Mouse (Mus musculus): ENCODE results near the gene Tex33.
A peak's percentile ranks its signal among the peaks of the same experiment; 100 is the strongest.
"Not testable (repeated sequence)": the region's sequence is repeated elsewhere in the genome, so short reads cannot be mapped to it uniquely, and the experiment has no call there.

The Tex33 gene

DNA sequence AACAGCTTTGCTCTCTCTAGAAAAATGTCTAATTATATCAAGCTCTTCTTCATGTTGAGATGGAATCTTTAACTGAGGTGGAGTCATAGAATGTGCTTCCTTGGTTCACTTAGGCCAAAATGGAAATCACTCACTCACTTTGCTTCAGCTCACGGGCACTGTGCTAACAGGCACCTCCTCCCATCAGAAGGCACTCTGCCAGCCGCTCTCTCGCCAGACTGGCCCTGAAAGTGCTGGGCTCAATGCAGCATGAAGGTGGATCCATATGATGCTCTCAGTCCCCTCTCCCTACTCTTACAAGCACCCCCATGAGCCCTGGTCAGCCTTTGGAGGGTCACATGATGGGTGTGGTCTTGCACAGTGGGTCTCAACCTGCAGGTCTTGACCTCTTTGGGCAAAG, 21.5 kb downstream of the Tex33 start:
- DNase-seq (ENCODE audit: low read depth, low spot score), result no peak

DNA sequence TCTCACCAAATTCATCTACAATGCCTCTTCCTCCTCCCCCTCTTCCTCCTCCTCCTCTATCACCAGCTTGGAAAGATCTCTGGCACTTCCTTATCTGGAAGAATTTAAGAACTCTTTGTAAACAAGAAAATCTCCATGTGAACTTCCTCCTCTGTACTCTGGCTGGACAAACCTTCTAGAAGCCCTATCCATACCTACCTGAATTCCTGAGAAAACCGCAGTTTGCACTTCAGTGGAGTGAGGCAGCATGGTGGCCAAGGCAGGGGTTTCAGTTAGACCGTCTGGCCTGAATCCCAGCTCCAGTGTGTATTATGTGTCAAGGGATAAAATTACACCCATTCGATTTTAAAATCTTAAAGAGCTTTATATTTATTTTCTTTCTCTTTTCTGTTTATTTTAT, 22.9 kb downstream of the Tex33 start:
- no peak for DNase-seq (ENCODE audit: low read depth, low spot score)

DNA sequence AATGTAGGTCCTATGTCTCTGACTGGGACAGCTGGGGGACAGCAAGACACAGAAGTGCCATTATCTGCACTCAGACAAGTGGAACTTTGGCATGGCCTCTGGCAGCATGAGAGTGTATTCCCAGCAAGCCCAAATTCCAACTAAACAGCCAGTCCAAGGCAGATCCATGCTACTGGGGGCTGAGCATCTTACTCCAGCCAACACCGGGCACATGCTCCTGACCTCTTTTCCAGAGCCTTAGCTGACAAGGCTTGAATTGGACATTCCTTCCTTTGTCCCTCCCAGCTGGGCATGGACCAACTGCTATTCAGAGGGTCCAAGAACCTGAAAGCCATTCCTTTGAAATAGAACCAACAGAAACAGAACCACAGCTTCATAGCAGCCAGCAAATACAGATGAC, 26.1 kb downstream of the Tex33 start:
- no peak for DNase-seq (ENCODE audit: low read depth, low spot score)

- DNase-seq (ENCODE audit: low read depth, low spot score), result peak; percentile 46
These were observed 26.8 kb downstream of the Tex33 start for GRCm38 (mm10) chr15:78368926-78369346.

GRCm38 (mm10) chr15:78367811-78368210, 27.9 kb downstream of the Tex33 start:
- no peak for DNase-seq (ENCODE audit: low read depth, low spot score)

GRCm38 (mm10) chr15:78366875-78367274, 28.8 kb downstream of the Tex33 start:
- no peak for DNase-seq (ENCODE audit: low read depth, low spot score)

GRCm38 (mm10) chr15:78365916-78366315, 29.8 kb downstream of the Tex33 start:
- DNase-seq (ENCODE audit: low read depth, low spot score), result no peak

- DNase-seq (ENCODE audit: low read depth, low spot score), result no peak
These were observed 40.2 kb downstream of the Tex33 start for GRCm38 (mm10) chr15:78355548-78355947.

- peak; percentile 38 for DNase-seq (ENCODE audit: low read depth, low spot score)
These were observed 40.8 kb downstream of the Tex33 start for GRCm38 (mm10) chr15:78354958-78355357.

DNA sequence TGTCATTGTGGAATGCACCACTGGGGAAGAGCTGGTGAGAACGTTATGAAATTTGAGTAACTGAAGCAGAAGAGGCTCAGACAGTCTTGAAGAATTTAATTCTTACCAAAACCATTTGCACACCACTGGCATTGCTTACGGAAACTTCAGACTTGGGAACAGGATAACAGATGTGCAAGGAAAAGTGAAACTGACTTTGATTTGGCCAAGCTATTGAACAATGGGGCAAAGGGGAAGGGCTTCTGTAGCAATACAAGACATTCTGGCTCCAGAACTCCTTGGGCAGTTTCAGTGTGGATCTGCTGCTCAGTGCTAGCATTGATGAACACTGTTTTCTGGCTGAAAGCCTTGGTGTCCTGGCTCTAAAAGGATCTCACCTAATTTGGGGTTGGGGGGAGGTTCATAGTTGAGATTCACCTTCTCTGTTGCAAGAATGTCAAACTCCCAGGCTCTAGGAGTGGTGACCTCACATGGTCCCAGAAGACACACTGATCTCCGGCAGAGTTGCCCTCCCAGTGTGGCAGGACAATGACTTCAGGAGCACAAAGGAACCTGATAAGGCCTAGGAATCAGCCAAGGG, 44.0 kb downstream of the Tex33 start:
- no peak for DNase-seq (ENCODE audit: low read depth, low spot score)

- no peak for DNase-seq (ENCODE audit: low read depth, low spot score)
These were observed 51.1 kb downstream of the Tex33 start for GRCm38 (mm10) chr15:78344567-78344966.

GRCm38 (mm10) chr15:78343683-78344082, 52.0 kb downstream of the Tex33 start:
- DNase-seq (ENCODE audit: low read depth, low spot score), result no peak

- not testable (repeated sequence) for DNase-seq (ENCODE audit: low read depth, low spot score)
These were observed 54.8 kb downstream of the Tex33 start for GRCm38 (mm10) chr15:78340919-78341318.

DNA sequence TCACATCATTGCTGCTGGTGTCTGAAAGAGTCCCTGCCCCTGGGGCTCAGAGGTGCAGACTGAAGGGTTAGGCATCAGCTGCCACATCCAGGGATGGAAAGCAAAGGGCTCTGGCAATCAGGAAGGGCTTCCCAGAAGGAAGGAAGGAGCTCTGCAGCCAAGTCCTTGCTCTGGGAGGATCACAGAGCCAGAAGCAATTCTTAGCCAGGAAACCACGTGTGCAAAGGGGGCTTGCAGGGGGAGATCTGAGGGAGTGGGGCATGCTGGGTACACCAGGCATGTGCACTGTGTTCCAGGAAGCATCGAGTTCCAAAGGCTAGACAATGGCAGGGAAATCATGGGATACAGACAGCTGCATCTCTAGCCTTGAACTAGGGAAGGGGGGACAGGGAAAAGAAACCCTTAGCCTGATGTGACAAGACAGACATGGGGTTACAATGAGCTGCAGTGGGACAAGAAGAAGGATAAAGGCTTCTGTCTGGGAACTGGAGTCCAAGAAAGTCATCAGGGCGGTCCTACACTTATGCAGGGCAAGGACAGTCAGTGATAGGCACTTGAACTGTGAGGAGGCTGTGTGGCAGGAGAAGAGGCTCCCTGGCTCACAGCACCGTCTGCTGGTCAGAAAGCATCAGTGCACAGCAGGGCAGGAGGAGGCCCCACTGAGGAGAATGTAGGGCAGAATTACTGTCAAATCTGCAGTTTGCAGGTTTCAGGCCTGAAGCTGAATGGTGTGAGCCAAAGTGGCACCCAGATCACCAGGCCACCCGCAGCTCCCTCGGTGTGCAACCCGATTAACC, 55.9 kb downstream of the Tex33 start:
- DNase-seq (ENCODE audit: low read depth, low spot score), result peak; percentile 64

DNA sequence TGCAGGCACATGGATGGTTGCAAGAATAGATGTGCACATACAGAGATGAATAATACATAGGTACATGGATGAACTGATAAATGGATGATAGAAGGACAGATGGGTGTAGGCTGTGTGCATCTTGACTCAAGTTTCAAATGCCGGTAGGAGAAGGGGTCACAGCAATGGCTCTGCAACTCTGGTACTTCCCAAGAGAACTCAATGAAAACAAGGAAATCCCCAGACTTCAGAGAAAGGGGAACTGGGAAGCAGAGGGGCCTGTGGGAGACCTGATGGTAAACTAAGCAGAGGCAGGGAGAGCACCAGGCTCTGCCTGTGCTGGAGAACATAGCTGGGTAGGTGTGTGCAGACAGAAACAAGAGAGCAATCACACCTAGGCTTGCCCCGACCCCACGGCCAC, 61.3 kb downstream of the Tex33 start:
- DNase-seq (ENCODE audit: low read depth, low spot score), result peak; percentile 12

- peak; percentile 42 for DNase-seq (ENCODE audit: low read depth, low spot score)
These were observed 62.7 kb downstream of the Tex33 start for GRCm38 (mm10) chr15:78332981-78333380.

DNA sequence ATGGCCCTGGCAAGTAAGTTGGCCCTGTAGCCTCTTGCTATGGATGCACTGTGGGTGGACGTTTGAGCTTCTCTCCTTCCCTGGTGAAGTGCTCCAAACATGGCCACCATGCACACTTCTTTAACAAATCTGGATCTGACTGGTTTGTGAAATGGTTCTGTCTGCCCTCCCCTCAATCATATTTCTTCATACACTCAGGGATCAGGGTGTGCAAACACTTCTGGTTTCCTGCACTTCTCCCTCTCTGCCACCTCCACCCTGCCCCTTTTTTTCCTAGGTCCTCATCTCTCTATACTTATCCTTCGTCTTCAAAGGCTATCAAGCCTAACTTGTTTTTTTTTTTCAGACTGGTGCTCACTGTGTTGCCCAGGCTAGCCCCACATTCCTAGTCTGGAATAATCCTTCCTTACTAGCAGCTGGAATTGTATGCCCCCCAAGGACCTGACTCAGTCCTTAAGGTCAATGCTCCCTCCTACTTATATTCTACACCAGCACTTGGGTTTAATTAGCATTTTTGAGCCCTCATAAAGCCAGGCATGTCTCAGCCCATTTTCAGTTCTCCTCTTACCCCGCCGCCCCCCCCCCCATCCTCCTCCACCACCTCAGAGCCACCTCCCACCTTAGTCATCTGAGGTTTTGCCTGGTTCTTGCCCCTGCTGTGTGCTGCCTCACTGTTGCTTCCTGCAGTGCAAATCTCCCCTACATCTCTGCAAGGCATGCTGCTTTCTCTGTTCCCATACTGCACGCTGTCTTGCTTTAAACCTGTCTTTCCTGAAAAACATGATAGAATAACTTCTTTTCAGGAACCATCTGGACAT, 64.0 kb downstream of the Tex33 start:
- DNase-seq (ENCODE audit: low read depth, low spot score), result peak; percentile 56

DNA sequence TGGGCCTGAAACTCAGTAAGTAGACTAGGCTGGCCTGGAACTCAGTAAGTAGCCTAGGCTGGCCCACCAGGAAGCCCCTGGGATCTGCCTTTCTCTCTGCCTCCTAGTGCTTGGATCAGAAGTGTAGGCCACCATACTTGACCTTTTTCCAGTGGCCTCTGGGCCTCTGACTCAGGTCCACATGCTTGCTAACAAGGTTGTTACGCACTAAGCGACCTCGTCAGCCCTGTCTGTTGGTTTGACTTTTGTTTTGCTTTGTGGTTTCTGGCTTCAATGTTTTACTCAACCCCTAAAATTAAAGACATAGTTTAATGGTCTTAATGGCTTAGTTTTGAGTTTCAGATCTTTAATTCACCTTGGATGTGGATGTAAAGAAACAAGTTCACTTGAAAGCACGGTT, 65.0 kb downstream of the Tex33 start:
- DNase-seq (ENCODE audit: low read depth, low spot score), result no peak

GRCm38 (mm10) chr15:78329972-78330371, 65.7 kb downstream of the Tex33 start:
- not testable (repeated sequence) for DNase-seq (ENCODE audit: low read depth, low spot score)

GRCm38 (mm10) chr15:78328520-78329097, 67.1 kb downstream of the Tex33 start:
- no peak for DNase-seq (ENCODE audit: low read depth, low spot score)
